Mouse (Mus musculus): ENCODE measurements at regions not wholly inside any gene's neighbourhood (a gene's known extent, or its start where the extent isn't known, plus 50 kb on each side); places are given as distances from the start of the nearest gene placed in this dataset.
"Not testable (repeated sequence)": the region's sequence is repeated elsewhere in the genome, so short reads cannot be mapped to it uniquely, and the experiment has no call there.

GRCm38 (mm10) chr14:120809321-120809720 lies 101.7 kb upstream of the Ipo5 start:
- 79% methylated on average over 6 of the region's 6 CpGs for WGBS
- Histone ChIP-seq H3K4me2 (replicated peaks) (no peak overlapping the region), H3K27ac (replicated peaks) (no peak overlapping the region)

GRCm38 (mm10) chr14:120813938-120814337 lies 97.1 kb upstream of the Ipo5 start:
- no peaks in the 10 kb centered on the region for H3K9me3 ChIP-seq
- H3K27ac ChIP-seq (replicated peaks): no peak overlapping the region
- no peaks in the 10 kb centered on the region for H3K36me3 ChIP-seq
- H3K27me3 ChIP-seq: no peaks in the 10 kb centered on the region
- no peak for ATAC-seq (replicated peaks)
- no peak overlapping the region for H3K9ac ChIP-seq (replicated peaks)
- no peaks in the 10 kb centered on the region for H3K4me1 ChIP-seq
- H3K4me2 ChIP-seq (replicated peaks): no peak overlapping the region
- no peak overlapping the region for H3K4me3 ChIP-seq
- 72% methylated on average over 9 of the region's 9 CpGs for WGBS

More at GRCm38 (mm10) chr14:120809321-120809720, 101.7 kb upstream of the Ipo5 start:
- no peaks in the 10 kb centered on the region for H3K36me3 ChIP-seq
- no peak overlapping the region for H3K9ac ChIP-seq (replicated peaks)
- H3K4me1 ChIP-seq: peaks cover 7% of the 10 kb centered on the region
- no peak overlapping the region for H3K4me3 ChIP-seq
- H3K9me3 ChIP-seq: no peaks in the 10 kb centered on the region
- no peak for ATAC-seq (replicated peaks)
- no peaks in the 10 kb centered on the region for H3K27me3 ChIP-seq

GRCm38 (mm10) chr14:120815126-120815525 lies 95.9 kb upstream of the Ipo5 start:
- H3K36me3 ChIP-seq; H3K27ac ChIP-seq (replicated peaks); ATAC-seq (replicated peaks); H3K9me3 ChIP-seq; H3K4me2 ChIP-seq (replicated peaks); H3K9ac ChIP-seq (replicated peaks); H3K4me3 ChIP-seq; H3K27me3 ChIP-seq; H3K4me1 ChIP-seq: not testable (repeated sequence)
- 86% methylated on average over 3 of the region's 3 CpGs for WGBS

- 90% methylated on average over 2 of the region's 2 CpGs for WGBS
- ATAC-seq (replicated peaks): no peak
- no peaks in the 10 kb centered on the region for H3K27me3 ChIP-seq
Observed at GRCm38 (mm10) chr14:120816529-120816928, 94.5 kb upstream of the Ipo5 start.

GRCm38 (mm10) chr14:120826187-120826586 lies 84.8 kb upstream of the Ipo5 start:
- Histone ChIP-seq H3K27ac (replicated peaks) (no peak overlapping the region), H3K9ac (replicated peaks) (no peak overlapping the region), H3K36me3 (no peaks in the 10 kb centered on the region), H3K4me1 (no peaks in the 10 kb centered on the region), H3K4me2 (replicated peaks) (no peak overlapping the region), H3K27me3 (no peaks in the 10 kb centered on the region), H3K4me3 (no peak overlapping the region), H3K9me3 (no peaks in the 10 kb centered on the region)
- no peak for ATAC-seq (replicated peaks)
- WGBS: 68% methylated on average over 4 of the region's 4 CpGs

More at GRCm38 (mm10) chr14:120816529-120816928, 94.5 kb upstream of the Ipo5 start:
- Histone ChIP-seq H3K27ac (replicated peaks) (no peak overlapping the region), H3K4me3 (no peak overlapping the region), H3K4me1 (no peaks in the 10 kb centered on the region), H3K4me2 (replicated peaks) (no peak overlapping the region), H3K9ac (replicated peaks) (no peak overlapping the region), H3K9me3 (no peaks in the 10 kb centered on the region), H3K36me3 (no peaks in the 10 kb centered on the region)

- not testable (repeated sequence) for H3K4me3 ChIP-seq; H3K27ac ChIP-seq (replicated peaks); H3K36me3 ChIP-seq; H3K9me3 ChIP-seq; H3K4me2 ChIP-seq (replicated peaks); H3K9ac ChIP-seq (replicated peaks); H3K27me3 ChIP-seq
- H3K4me1 ChIP-seq: peaks cover 10% of the 10 kb centered on the region
- peak; percentile 49 for ATAC-seq (replicated peaks)
- 39% methylated on average over 20 of the region's 20 CpGs for WGBS
Observed at GRCm38 (mm10) chr14:120830389-120830835, 80.6 kb upstream of the Ipo5 start.

- Histone ChIP-seq H3K4me3 (no peak overlapping the region), H3K4me2 (replicated peaks) (no peak overlapping the region), H3K9ac (replicated peaks) (no peak overlapping the region), H3K27ac (replicated peaks) (no peak overlapping the region), H3K36me3 (no peaks in the 10 kb centered on the region), H3K27me3 (no peaks in the 10 kb centered on the region), H3K9me3 (no peaks in the 10 kb centered on the region), H3K4me1 (peaks cover 10% of the 10 kb centered on the region)
- 53% methylated on average over 5 of the region's 5 CpGs for WGBS
- ATAC-seq (replicated peaks): no peak
Observed at GRCm38 (mm10) chr14:120831397-120831796, 79.6 kb upstream of the Ipo5 start.

GRCm38 (mm10) chr14:120831847-120832613 lies 79.0 kb upstream of the Ipo5 start:
- H3K4me1 ChIP-seq: peaks cover 10% of the 10 kb centered on the region
- no peaks in the 10 kb centered on the region for H3K36me3 ChIP-seq
- no peak overlapping the region; the same call in 1 of the 2 replicates for H3K27ac ChIP-seq (replicated peaks)
- peak overlapping the region; percentile 31; the same call in 1 of the 2 replicates for H3K9ac ChIP-seq (replicated peaks)
- H3K9me3 ChIP-seq: no peaks in the 10 kb centered on the region
- peak overlapping the region; percentile 30 for H3K4me3 ChIP-seq
- no peaks in the 10 kb centered on the region for H3K27me3 ChIP-seq
- 10% methylated on average over 23 of the region's 23 CpGs for WGBS
- peak overlapping the region; percentile 44 for H3K4me2 ChIP-seq (replicated peaks)
- peak; percentile 67 for ATAC-seq (replicated peaks)

GRCm38 (mm10) chr14:120834821-120835220 lies 76.2 kb upstream of the Ipo5 start:
- Histone ChIP-seq H3K9me3 (no peaks in the 10 kb centered on the region), H3K4me3 (no peak overlapping the region), H3K27ac (replicated peaks) (no peak overlapping the region), H3K36me3 (no peaks in the 10 kb centered on the region), H3K9ac (replicated peaks) (no peak overlapping the region), H3K4me1 (peaks cover 10% of the 10 kb centered on the region), H3K4me2 (replicated peaks) (no peak overlapping the region), H3K27me3 (no peaks in the 10 kb centered on the region)
- WGBS: 72% methylated on average over 4 of the region's 4 CpGs
- no peak for ATAC-seq (replicated peaks)

- no peak overlapping the region for H3K9ac ChIP-seq (replicated peaks)
- H3K9me3 ChIP-seq: no peaks in the 10 kb centered on the region
- H3K36me3 ChIP-seq: no peaks in the 10 kb centered on the region
- no peaks in the 10 kb centered on the region for H3K27me3 ChIP-seq
- H3K27ac ChIP-seq (replicated peaks): peak overlapping the region; percentile 72
- peaks cover 10% of the 10 kb centered on the region for H3K4me1 ChIP-seq
- H3K4me2 ChIP-seq (replicated peaks): no peak overlapping the region
- no peak overlapping the region for H3K4me3 ChIP-seq
- 56% methylated on average over 5 of the region's 5 CpGs for WGBS
- peak; percentile 39 for ATAC-seq (replicated peaks)
Observed at GRCm38 (mm10) chr14:120835758-120836157, 75.3 kb upstream of the Ipo5 start.

- 86% methylated on average over 12 of the region's 12 CpGs for WGBS
- Histone ChIP-seq H3K36me3 (no peaks in the 10 kb centered on the region), H3K4me2 (replicated peaks) (no peak overlapping the region), H3K9ac (replicated peaks) (no peak overlapping the region), H3K27ac (replicated peaks) (peak overlapping the region; percentile 72), H3K4me1 (peaks cover 10% of the 10 kb centered on the region), H3K9me3 (no peaks in the 10 kb centered on the region), H3K27me3 (no peaks in the 10 kb centered on the region), H3K4me3 (no peak overlapping the region)
- ATAC-seq (replicated peaks): peak; percentile 60
Observed at GRCm38 (mm10) chr14:120836535-120837316, 74.3 kb upstream of the Ipo5 start.

GRCm38 (mm10) chr14:120840900-120841299 lies 70.1 kb upstream of the Ipo5 start:
- no peaks in the 10 kb centered on the region for H3K27me3 ChIP-seq
- WGBS: 86% methylated on average over 6 of the region's 6 CpGs
- H3K4me1 ChIP-seq: no peaks in the 10 kb centered on the region
- H3K4me2 ChIP-seq (replicated peaks): no peak overlapping the region
- no peak overlapping the region for H3K9ac ChIP-seq (replicated peaks)
- no peak for ATAC-seq (replicated peaks)
- H3K36me3 ChIP-seq: no peaks in the 10 kb centered on the region
- no peak overlapping the region for H3K4me3 ChIP-seq
- no peaks in the 10 kb centered on the region for H3K9me3 ChIP-seq
- no peak overlapping the region for H3K27ac ChIP-seq (replicated peaks)
